Mouse (Mus musculus) CH12.LX (cell line): ENCODE results near the gene Paqr5. TPM values are rescaled to one million over a fixed set of nuclear protein-coding genes. Genes with fewer than 3 reads are reported as not detected.

ENCODE experiments used
- DNase-seq: peaks from one replicate; pipeline ENCODE4 v3.0.0-alpha.2; 2013; ENCODE audit errors: extremely low read depth
- H3K27ac ChIP-seq: 2 replicates; pipeline ENCODE4 v1.5.1; 2012; ENCODE audit warnings: low read depth, mild to moderate bottlenecking, control low read depth, moderate library complexity; ENCODE audit not compliant: insufficient read depth
- H3K27me3 ChIP-seq: replicated peaks from 2 replicates; pipeline ENCODE3; 2012; ENCODE audit warnings: inconsistent platforms
- H3K36me3 ChIP-seq, 2 experiments: replicated peaks in 1 of 2; 2 replicates each; pipeline versions ENCODE3 to v1.6.1; 2012; ENCODE audit warnings: inconsistent platforms in 1 of 2, low read length in 1 of 2, mild to moderate bottlenecking in 1 of 2, mixed read lengths in 1 of 2, moderate library complexity in 1 of 2; ENCODE audit not compliant: control insufficient read depth in 1 of 2, insufficient read depth in 1 of 2
- H3K4me1 ChIP-seq, 2 experiments: 2 replicates each; pipeline ENCODE4 v1.6.1; 2012; ENCODE audit warnings: inconsistent platforms in 1 of 2, moderate library complexity in 1 of 2; ENCODE audit not compliant: insufficient read depth in 2 of 2, control insufficient read depth in 1 of 2
- H3K4me2 ChIP-seq: 2 replicates; pipeline ENCODE4 v1.6.1; 2012; ENCODE audit warnings: low read depth, mild to moderate bottlenecking, control low read depth; ENCODE audit not compliant: poor library complexity, insufficient read depth, severe bottlenecking
- H3K4me3 ChIP-seq, 3 experiments: fragments of 150-350 bp in 1 of 3; sonication (generic) in 1 of 3; replicated peaks in 1 of 3; 2 replicates each; pipeline versions ENCODE3 to v1.5.1; 2011 to 2012; ENCODE audit warnings: low read depth in 2 of 3, low read length in 2 of 3, mild to moderate bottlenecking in 2 of 3, moderate library complexity in 2 of 3, control low read depth in 1 of 3, improper control_type of control experiment in 1 of 3, inconsistent platforms in 1 of 3, mixed read lengths in 1 of 3; ENCODE audit not compliant: poor library complexity in 1 of 3
- H3K79me2 ChIP-seq: replicated peaks from 2 replicates; pipeline ENCODE4 v1.6.1; 2012; ENCODE audit warnings: mild to moderate bottlenecking, moderate library complexity; ENCODE audit not compliant: control insufficient read depth, poor library complexity, insufficient read depth, severe bottlenecking; ENCODE audit errors: extremely low read depth
- H3K9ac ChIP-seq: 2 replicates; pipeline ENCODE4 v1.6.1; 2012; ENCODE audit warnings: low read depth, mild to moderate bottlenecking, control low read depth, moderate library complexity; ENCODE audit not compliant: insufficient read depth
- H3K9me3 ChIP-seq: replicated peaks from 2 replicates; pipeline ENCODE3; 2012; ENCODE audit warnings: low read length, inconsistent platforms, mixed read lengths
- BHLHE40 ChIP-seq: IDR thresholded peaks from 2 replicates; pipeline ENCODE4 v1.6.1; 2011; ENCODE audit warnings: mild to moderate bottlenecking, low read depth, low read length, improper control_type of control experiment
- CHD1 ChIP-seq: IDR thresholded peaks from 2 replicates; pipeline ENCODE4 v1.6.1; 2012; ENCODE audit warnings: low read depth, low read length, improper control_type of control experiment, inconsistent platforms
- E2F4 ChIP-seq: IDR thresholded peaks from 2 replicates; pipeline ENCODE4 v1.6.1; 2011; ENCODE audit warnings: low read depth, low read length, improper control_type of control experiment; ENCODE audit not compliant: insufficient replicate concordance
- EP300 ChIP-seq: IDR thresholded peaks from 2 replicates; pipeline ENCODE4 v1.6.1; 2011; ENCODE audit warnings: low read length, improper control_type of control experiment
- HCFC1 ChIP-seq: IDR thresholded peaks from 2 replicates; pipeline ENCODE4 v1.6.1; 2012; ENCODE audit warnings: low read depth, mild to moderate bottlenecking, inconsistent platforms, low read length, improper control_type of control experiment
- IRF4 ChIP-seq: IDR thresholded peaks from 2 replicates; pipeline ENCODE4 v1.6.1; 2014; ENCODE audit warnings: low read depth, mild to moderate bottlenecking, inconsistent platforms, low read length, improper control_type of control experiment
- JUN ChIP-seq: IDR thresholded peaks from 2 replicates; pipeline ENCODE4 v1.6.1; 2011; ENCODE audit warnings: low read depth, mild to moderate bottlenecking, low read length, improper control_type of control experiment, moderate library complexity; ENCODE audit not compliant: insufficient read depth
- JUND ChIP-seq: conservative IDR thresholded peaks from 2 replicates; pipeline ENCODE4 v1.6.1; 2011; ENCODE audit warnings: low read depth, low read length, improper control_type of control experiment
- KAT2A ChIP-seq: IDR thresholded peaks from 2 replicates; pipeline ENCODE4 v1.6.1; 2012; ENCODE audit warnings: low read length, improper control_type of control experiment, inconsistent platforms; ENCODE audit not compliant: insufficient replicate concordance
- MAX ChIP-seq: IDR thresholded peaks from 2 replicates; pipeline ENCODE4 v1.6.1; 2011; ENCODE audit warnings: low read length, improper control_type of control experiment
- MEF2A ChIP-seq: IDR thresholded peaks from 2 replicates; pipeline ENCODE4 v1.6.1; 2014; ENCODE audit warnings: low read depth, mild to moderate bottlenecking, inconsistent platforms, low read length, improper control_type of control experiment, borderline replicate concordance
- MYC ChIP-seq: IDR thresholded peaks from 2 replicates; pipeline ENCODE4 v1.6.1; 2011; ENCODE audit warnings: low read depth, mild to moderate bottlenecking, improper control_type of control experiment, low read length
- NRF1 ChIP-seq: IDR thresholded peaks from 2 replicates; pipeline ENCODE4 v1.6.1; 2014; ENCODE audit warnings: low read depth, mild to moderate bottlenecking, inconsistent platforms, low read length, improper control_type of control experiment, moderate library complexity
- POLR2AphosphoS2 ChIP-seq: IDR thresholded peaks from 2 replicates; pipeline ENCODE4 v1.6.1; 2011; ENCODE audit warnings: low read depth, low read length, improper control_type of control experiment
- RAD21 ChIP-seq: IDR thresholded peaks from 2 replicates; pipeline ENCODE4 v1.6.1; 2011; ENCODE audit warnings: low read depth, mild to moderate bottlenecking, low read length, improper control_type of control experiment, moderate library complexity
- RCOR1 ChIP-seq: conservative IDR thresholded peaks from 2 replicates; pipeline ENCODE4 v1.6.1; 2012; ENCODE audit warnings: low read depth, mild to moderate bottlenecking, inconsistent platforms, low read length, improper control_type of control experiment
- SIN3A ChIP-seq: IDR thresholded peaks from 2 replicates; pipeline ENCODE4 v1.6.1; 2012; ENCODE audit warnings: low read length, improper control_type of control experiment, inconsistent platforms
- SMC3 ChIP-seq: IDR thresholded peaks from 2 replicates; pipeline ENCODE4 v1.6.1; 2011; ENCODE audit warnings: low read depth, low read length, improper control_type of control experiment
- TBP ChIP-seq: conservative IDR thresholded peaks from 2 replicates; pipeline ENCODE4 v1.6.1; 2011; ENCODE audit warnings: low read depth, low read length, improper control_type of control experiment
- UBTF ChIP-seq: IDR thresholded peaks from 2 replicates; pipeline ENCODE4 v1.6.1; 2012; ENCODE audit warnings: low read depth, mild to moderate bottlenecking, inconsistent platforms, low read length, improper control_type of control experiment, moderate library complexity
- USF1 ChIP-seq: IDR thresholded peaks from 2 replicates; pipeline ENCODE4 v1.6.1; 2014; ENCODE audit warnings: low read depth, mild to moderate bottlenecking, inconsistent platforms, low read length, improper control_type of control experiment
- ZC3H11A ChIP-seq: IDR thresholded peaks from 2 replicates; pipeline ENCODE4 v1.6.1; 2012; ENCODE audit warnings: low read depth, mild to moderate bottlenecking, inconsistent platforms, low read length, improper control_type of control experiment
- ZKSCAN1 ChIP-seq: IDR thresholded peaks from 2 replicates; pipeline ENCODE4 v1.6.1; 2012; ENCODE audit warnings: low read depth, inconsistent platforms, low read length, improper control_type of control experiment, borderline replicate concordance
- ZMIZ1 ChIP-seq: IDR thresholded peaks from 2 replicates; pipeline ENCODE4 v1.6.1; 2012; ENCODE audit warnings: low read depth, mild to moderate bottlenecking, inconsistent platforms, low read length, improper control_type of control experiment
- ZNF384 ChIP-seq: IDR thresholded peaks from 2 replicates; pipeline ENCODE4 v1.6.1; 2012; ENCODE audit warnings: low read depth, low read length, improper control_type of control experiment, inconsistent platforms
- dilution Hi-C: fragments of 300-500 bp; cut with MboI; formaldehyde crosslinking; loops from 2 replicates; pipeline ENCODE4 v1.14.3; 2020; ENCODE audit warnings: low sequenced_read_pairs; ENCODE audit not compliant: extremely low pct_unique_long_range_greater_than_20kb, extremely low pct_ligation_motif_present
- in situ Hi-C: fragments of 300-500 bp; cut with MboI; formaldehyde crosslinking; loops from 3 replicates; pipeline ENCODE4 v1.14.3; 2019; ENCODE audit warnings: low sequenced_read_pairs, low pct_ligation_motif_present, low pct_unique_long_range_greater_than_20kb, mixed read lengths
- polyA plus RNA-seq: library from polyadenylated mRNA; unstranded; fragments of >175 nt; gene quantifications from 2 replicates; pipeline ENCODE4 v1.2.1, GENCODE M21; 2012; ENCODE audit warnings: low read depth; ENCODE audit not compliant: insufficient read length
- total RNA-seq, 2 experiments: library from RNA; depleted of rRNA; stranded (reverse); fragments of 300-350 nt in 1 of 2; fragments of >200 nt in 1 of 2; gene quantifications; 2 replicates each; pipeline ENCODE4 v1.2.3; 2012 to 2014

Gene Paqr5
- total and polyA plus RNA-seq, 3 experiments, result 0.38 to 0.43 (median 0.39) TPM

DNA sequence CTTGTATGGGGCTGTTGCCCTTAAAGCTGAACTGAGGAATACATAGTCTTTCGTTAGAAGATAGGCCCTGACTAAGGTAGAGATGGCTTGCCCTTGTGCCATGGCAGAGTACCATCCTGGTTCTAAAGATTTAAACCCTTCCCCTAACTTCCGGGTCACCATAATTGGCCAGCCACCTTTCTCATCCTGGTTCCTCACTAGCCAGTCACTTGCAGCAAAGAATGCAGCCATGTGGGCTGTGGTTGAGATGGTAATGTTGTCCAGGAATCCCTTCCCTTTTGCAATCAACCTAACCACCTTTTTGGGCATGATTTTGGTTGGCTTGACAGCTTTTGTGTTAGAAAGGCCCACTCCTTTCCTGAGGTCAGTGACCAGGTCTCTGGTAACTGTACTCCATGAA, 33.8 kb upstream of the Paqr5 start:
- H3K36me3 ChIP-seq, result peaks cover 10 to 15% of the 10 kb centered on the region in 2 experiments
- no peaks in the 10 kb centered on the region for H3K9me3 ChIP-seq
- no peak overlapping the region for H3K9ac ChIP-seq
- no peak overlapping the region for H3K4me2 ChIP-seq
- dilution Hi-C loops (no loop called here), in situ Hi-C loops (no loop called here)
- no peak overlapping the region for H3K4me3 ChIP-seq
- DNase-seq, result no peak
- H3K79me2 ChIP-seq, result no peaks in the 10 kb centered on the region
- no peak for TF ChIP-seq ZNF384
- no peak overlapping the region for H3K27ac ChIP-seq
- H3K4me1 ChIP-seq, result peaks cover 7 to 24% of the 10 kb centered on the region in 2 experiments
- H3K27me3 ChIP-seq, result no peaks in the 10 kb centered on the region

GRCm38 (mm10) chr9:62059941-62060340, 33.3 kb upstream of the Paqr5 start:
- Histone ChIP-seq H3K4me1 (peaks cover 7 to 24% of the 10 kb centered on the region in 2 experiments), H3K27ac (no peak overlapping the region), H3K79me2 (no peaks in the 10 kb centered on the region), H3K4me2 (no peak overlapping the region), H3K9me3 (no peaks in the 10 kb centered on the region), H3K27me3 (no peaks in the 10 kb centered on the region), H3K4me3 (no peak overlapping the region), H3K9ac (no peak overlapping the region), H3K36me3 (peaks cover 10 to 15% of the 10 kb centered on the region in 2 experiments)
- no peak for DNase-seq
- in situ Hi-C loops (no loop called here), dilution Hi-C loops (no loop called here)
- TF ChIP-seq TBP (no peak), ZKSCAN1 (no peak), HCFC1 (no peak), UBTF (no peak), POLR2AphosphoS2 (no peak)
- TF ChIP-seq, all 38 proteins: peak for 0

- no peaks in the 10 kb centered on the region for H3K27me3 ChIP-seq
- H3K9ac ChIP-seq, result no peak overlapping the region
- in situ Hi-C loops (no loop called here), dilution Hi-C loops (no loop called here)
- H3K4me3 ChIP-seq, result no peak overlapping the region
- no peaks in the 10 kb centered on the region for H3K9me3 ChIP-seq
- DNase-seq, result peak; percentile 50
- no peaks in the 10 kb centered on the region for H3K79me2 ChIP-seq
- H3K27ac ChIP-seq, result no peak overlapping the region
- peak overlapping the region; percentile 40; the same call in 1 of the 2 replicates for H3K4me2 ChIP-seq
- peaks cover 10 to 15% of the 10 kb centered on the region in 2 experiments for H3K36me3 ChIP-seq
- peaks cover 7 to 19% of the 10 kb centered on the region in 2 experiments for H3K4me1 ChIP-seq
- no peak for TF ChIP-seq SMC3
- TF ChIP-seq EP300, result peak; percentile 74
- TF ChIP-seq HCFC1, result no peak
- TF ChIP-seq NRF1, result no peak
- TF ChIP-seq RAD21, result no peak
- no peak for TF ChIP-seq E2F4
- no peak for TF ChIP-seq BHLHE40
- no peak for TF ChIP-seq CHD1
- no peak for TF ChIP-seq KAT2A
- no peak for TF ChIP-seq UBTF
- TF ChIP-seq JUND, result no peak
- TF ChIP-seq MYC, result 0 out of 2 replicates have a peak, but pooled peaks have one; percentile 18
- peak; percentile 40; the same call in 1 of the 2 replicates for TF ChIP-seq MEF2A
- TF ChIP-seq JUN, result no peak
- no peak for TF ChIP-seq MAX
- TF ChIP-seq ZNF384, result no peak
- TF ChIP-seq TBP, result no peak
- TF ChIP-seq ZMIZ1, result no peak
- TF ChIP-seq RCOR1, result no peak
- no peak for TF ChIP-seq SIN3A
- TF ChIP-seq USF1, result no peak
- peak; percentile 44; the same call in 1 of the 2 replicates for TF ChIP-seq IRF4
- no peak for TF ChIP-seq ZC3H11A
Measured at GRCm38 (mm10) chr9:62057881-62058506, 31.3 kb upstream of the Paqr5 start.
